Mouse (Mus musculus) ES-E14 (cell line): ENCODE data around the gene Rec114. TPM values are rescaled to one million over a fixed set of nuclear protein-coding genes. Genes with fewer than 3 reads are reported as not detected.
A peak's percentile ranks its signal among the peaks of the same experiment; 100 is the strongest.

ENCODE experiments used
- DNase-seq: peaks from one replicate; pipeline ENCODE4 v3.0.0-alpha.2; 2013; ENCODE audit warnings: low read depth, low spot score
- H3K27ac ChIP-seq: 2 replicates; pipeline ENCODE4 v1.5.1; 2012; ENCODE audit warnings: low read depth, mild to moderate bottlenecking, low read length, moderate library complexity, mixed read lengths; ENCODE audit not compliant: poor library complexity, insufficient read depth, severe bottlenecking
- H3K36me3 ChIP-seq: 2 replicates; pipeline ENCODE4 v1.6.1; 2012; ENCODE audit warnings: mild to moderate bottlenecking, low read length, moderate library complexity, mixed read lengths; ENCODE audit not compliant: control insufficient read depth, poor library complexity, insufficient read depth, severe bottlenecking
- H3K4me1 ChIP-seq, 2 experiments: fragments of 150-350 bp in 1 of 2; sonication (generic) in 1 of 2; 2 replicates each; pipeline ENCODE4 v1.6.1; 2012; ENCODE audit warnings: low read length in 2 of 2, mild to moderate bottlenecking in 1 of 2, mixed read lengths in 1 of 2; ENCODE audit not compliant: control insufficient read depth in 2 of 2, insufficient read depth in 2 of 2, poor library complexity in 1 of 2
- H3K4me3 ChIP-seq, 2 experiments: fragments of 150-350 bp in 1 of 2; sonication (generic) in 1 of 2; 2 replicates each; pipeline ENCODE4 v1.5.1; 2012; ENCODE audit warnings: low read length in 2 of 2, low read depth in 1 of 2, mild to moderate bottlenecking in 1 of 2, mixed read lengths in 1 of 2; ENCODE audit not compliant: insufficient read depth in 1 of 2, poor library complexity in 1 of 2, severe bottlenecking in 1 of 2
- H3K9ac ChIP-seq: 2 replicates; pipeline ENCODE4 v1.6.1; 2012; ENCODE audit warnings: low read depth, mild to moderate bottlenecking, low read length, mixed read lengths; ENCODE audit not compliant: poor library complexity, insufficient read depth, severe bottlenecking
- H3K9me3 ChIP-seq: fragments of 150-350 bp; sonication (generic); 2 replicates; pipeline ENCODE4 v1.6.1; 2012; ENCODE audit warnings: low read depth, mild to moderate bottlenecking, low read length; ENCODE audit not compliant: control insufficient read depth, insufficient read depth
- CHD2 ChIP-seq: IDR thresholded peaks from 2 replicates; pipeline ENCODE4 v1.6.1; 2014; ENCODE audit warnings: mild to moderate bottlenecking, low read depth, low read length, inconsistent platforms
- HCFC1 ChIP-seq: IDR thresholded peaks from 2 replicates; pipeline ENCODE4 v1.6.1; 2012; ENCODE audit warnings: low read length, inconsistent platforms, borderline replicate concordance; ENCODE audit not compliant: insufficient read depth
- MAFK ChIP-seq: IDR thresholded peaks from 2 replicates; pipeline ENCODE4 v1.6.1; 2014; ENCODE audit warnings: mild to moderate bottlenecking, low read depth, low read length, inconsistent platforms; ENCODE audit not compliant: insufficient read depth
- ZC3H11A ChIP-seq: IDR thresholded peaks from 2 replicates; pipeline ENCODE4 v1.6.1; 2012; ENCODE audit warnings: low read depth, mild to moderate bottlenecking, inconsistent platforms, low read length, borderline replicate concordance
- ZNF384 ChIP-seq: IDR thresholded peaks from 2 replicates; pipeline ENCODE4 v1.6.1; 2012; ENCODE audit warnings: low read depth, low read length, inconsistent platforms
- in situ Hi-C, 2 experiments: fragments of 600-800 bp; cut with MboI; formaldehyde crosslinking; loops; one replicate each; pipeline ENCODE4 v1.15.1; 2025; ENCODE audit warnings: low sequenced_read_pairs in 2 of 2, inconsistent platforms in 1 of 2; ENCODE audit not compliant: unreplicated experiment in 2 of 2
- total RNA-seq: library from RNA; depleted of rRNA; stranded (reverse); fragments of 300-350 nt; gene quantifications from 2 replicates; pipeline ENCODE4 v1.2.3, GENCODE M21; 2012

The Rec114 gene
- total RNA-seq, 1 experiment: 16.7 TPM

GRCm38 (mm10) chr9:58649265-58649626 is 94.5 kb downstream of the Rec114 start:
- Histone ChIP-seq H3K4me3 (no peak overlapping the region), H3K27ac (no peak overlapping the region), H3K9ac (no peak overlapping the region), H3K4me1 (peaks cover 3 to 10% of the 10 kb centered on the region in 2 experiments; a peak in 3 of 4 replicates), H3K9me3 (no peaks in the 10 kb centered on the region), H3K36me3 (peaks cover 4% of the 10 kb centered on the region)
- TF ChIP-seq MAFK (no peak), ZC3H11A (no peak), CHD2 (no peak), HCFC1 (no peak), ZNF384 (no peak)
- no peak for DNase-seq
- in situ Hi-C loops: no loop called here

- peaks cover 4% of the 10 kb centered on the region for H3K36me3 ChIP-seq
- peaks cover 3 to 10% of the 10 kb centered on the region in 2 experiments; a peak in 3 of 4 replicates for H3K4me1 ChIP-seq
- DNase-seq: no peak
- H3K4me3 ChIP-seq: no peak overlapping the region
- in situ Hi-C loops: no loop called here
- H3K9ac ChIP-seq: no peak overlapping the region
- no peaks in the 10 kb centered on the region for H3K9me3 ChIP-seq
- no peak for TF ChIP-seq ZC3H11A
- TF ChIP-seq MAFK: no peak
- TF ChIP-seq CHD2: no peak
- no peak for TF ChIP-seq HCFC1
- no peak for TF ChIP-seq ZNF384
- peak overlapping the region; percentile 57 for H3K27ac ChIP-seq
Observed at GRCm38 (mm10) chr9:58648406-58649264, 95.1 kb downstream of the Rec114 start.

- no peak for TF ChIP-seq CHD2
- no peak for TF ChIP-seq ZNF384
- no peak for TF ChIP-seq ZC3H11A
- TF ChIP-seq MAFK: no peak
- TF ChIP-seq HCFC1: no peak
- in situ Hi-C loops: no loop called here
- Histone ChIP-seq H3K9me3 (no peaks in the 10 kb centered on the region), H3K9ac (no peak overlapping the region), H3K36me3 (peaks cover 2% of the 10 kb centered on the region; the same call in 1 of the 2 replicates), H3K4me1 (no peaks in the 10 kb centered on the region), H3K27ac (no peak overlapping the region), H3K4me3 (no peak overlapping the region)
- no peak for DNase-seq
Observed at GRCm38 (mm10) chr9:58630441-58630840, 113.3 kb downstream of the Rec114 start.

GRCm38 (mm10) chr9:58627197-58627596 is 116.6 kb downstream of the Rec114 start:
- Histone ChIP-seq H3K4me1 (no peaks in the 10 kb centered on the region), H3K9ac (no peak overlapping the region), H3K27ac (no peak overlapping the region), H3K36me3 (peaks cover 2% of the 10 kb centered on the region; the same call in 1 of the 2 replicates), H3K4me3 (no peak overlapping the region), H3K9me3 (no peaks in the 10 kb centered on the region)
- in situ Hi-C loops: no loop called here
- DNase-seq: no peak
- TF ChIP-seq CHD2: no peak
- TF ChIP-seq ZNF384: no peak
- no peak for TF ChIP-seq HCFC1
- TF ChIP-seq MAFK: no peak
- no peak for TF ChIP-seq ZC3H11A
